Mouse (Mus musculus): Measurements from ENCODE around the gene Traf3ip2. TPM values are rescaled to one million over a fixed set of nuclear protein-coding genes. Genes with fewer than 3 reads are reported as not detected.

The Traf3ip2 gene
- total and polyA plus RNA-seq, 2 experiments: 0.74 to 4.4 TPM

GRCm38 (mm10) chr10:39683481-39683880, 70.7 kb downstream of the Traf3ip2 start:
- Histone ChIP-seq H3K36me3 (ENCODE audit: control insufficient read depth, insufficient read depth, low read length) (no peaks in the 10 kb centered on the region), H3K4me1 (ENCODE audit: control insufficient read depth, insufficient read depth, low read length) (no peaks in the 10 kb centered on the region), H3K27ac (replicated peaks; ENCODE audit: insufficient read depth, low read depth, low read length) (no peak overlapping the region), H3K79me2 (ENCODE audit: control insufficient read depth, insufficient read depth, low read length) (no peaks in the 10 kb centered on the region), H3K27me3 (ENCODE audit: control insufficient read depth, insufficient read depth, low read length) (no peaks in the 10 kb centered on the region), H3K9ac (ENCODE audit: low read depth, low read length) (no peak overlapping the region), H3K4me3 (ENCODE audit: insufficient read depth, low read depth, low read length) (no peak overlapping the region)
- no peak for DNase-seq (ENCODE audit: extremely low read depth, low read depth, low spot score)
- WGBS: 88% methylated on average over 2 of the region's 2 CpGs
- TF ChIP-seq CTCF (IDR thresholded peaks at IDR 0.05; ENCODE audit: low read depth, low read length): no peak
- TF ChIP-seq POLR2A (IDR thresholded peaks at IDR 0.05; ENCODE audit: extremely low read depth, insufficient read depth, low read length): no peak

- TF ChIP-seq POLR2A (IDR thresholded peaks at IDR 0.05; ENCODE audit: extremely low read depth, insufficient read depth, low read length) (no peak), CTCF (IDR thresholded peaks at IDR 0.05; ENCODE audit: low read depth, low read length) (no peak)
- Histone ChIP-seq H3K27me3 (ENCODE audit: control insufficient read depth, insufficient read depth, low read length) (no peaks in the 10 kb centered on the region), H3K36me3 (ENCODE audit: control insufficient read depth, insufficient read depth, low read length) (no peaks in the 10 kb centered on the region), H3K4me3 (ENCODE audit: insufficient read depth, low read depth, low read length) (no peak overlapping the region), H3K79me2 (ENCODE audit: control insufficient read depth, insufficient read depth, low read length) (no peaks in the 10 kb centered on the region), H3K27ac (replicated peaks; ENCODE audit: insufficient read depth, low read depth, low read length) (no peak overlapping the region), H3K4me1 (ENCODE audit: control insufficient read depth, insufficient read depth, low read length) (no peaks in the 10 kb centered on the region), H3K9ac (ENCODE audit: low read depth, low read length) (no peak overlapping the region)
- no peak for DNase-seq (ENCODE audit: extremely low read depth, low read depth, low spot score)
- 98% methylated on average over 4 of the region's 4 CpGs for whole genome bisulfite sequencing
These were observed 74.1 kb downstream of the Traf3ip2 start for GRCm38 (mm10) chr10:39686811-39687210.

GRCm38 (mm10) chr10:39687851-39688250, 75.1 kb downstream of the Traf3ip2 start:
- H3K27ac ChIP-seq (replicated peaks; ENCODE audit: insufficient read depth, low read depth, low read length): no peak overlapping the region
- 84% methylated on average over 3 of the region's 3 CpGs for WGBS
- TF ChIP-seq CTCF (IDR thresholded peaks at IDR 0.05; ENCODE audit: low read depth, low read length): no peak
- TF ChIP-seq POLR2A (IDR thresholded peaks at IDR 0.05; ENCODE audit: extremely low read depth, insufficient read depth, low read length): no peak
- H3K4me1 ChIP-seq (ENCODE audit: control insufficient read depth, insufficient read depth, low read length): no peaks in the 10 kb centered on the region
- H3K4me3 ChIP-seq (ENCODE audit: insufficient read depth, low read depth, low read length): no peak overlapping the region
- H3K9ac ChIP-seq (ENCODE audit: low read depth, low read length): no peak overlapping the region
- no peak for DNase-seq (ENCODE audit: extremely low read depth, low read depth, low spot score)
- no peaks in the 10 kb centered on the region for H3K79me2 ChIP-seq (ENCODE audit: control insufficient read depth, insufficient read depth, low read length)
- H3K36me3 ChIP-seq (ENCODE audit: control insufficient read depth, insufficient read depth, low read length): no peaks in the 10 kb centered on the region
- H3K27me3 ChIP-seq (ENCODE audit: control insufficient read depth, insufficient read depth, low read length): no peaks in the 10 kb centered on the region

- no peak overlapping the region for H3K27ac ChIP-seq (replicated peaks; ENCODE audit: insufficient read depth, low read depth, low read length)
- TF ChIP-seq POLR2A (IDR thresholded peaks at IDR 0.05; ENCODE audit: extremely low read depth, insufficient read depth, low read length): no peak
- TF ChIP-seq CTCF (IDR thresholded peaks at IDR 0.05; ENCODE audit: low read depth, low read length): no peak
- no peaks in the 10 kb centered on the region for H3K79me2 ChIP-seq (ENCODE audit: control insufficient read depth, insufficient read depth, low read length)
- H3K9ac ChIP-seq (ENCODE audit: low read depth, low read length): no peak overlapping the region
- 71% methylated on average over 11 of the region's 11 CpGs for WGBS
- H3K4me3 ChIP-seq (ENCODE audit: insufficient read depth, low read depth, low read length): no peak overlapping the region
- DNase-seq (ENCODE audit: extremely low read depth, low read depth, low spot score): no peak
- H3K27me3 ChIP-seq (ENCODE audit: control insufficient read depth, insufficient read depth, low read length): no peaks in the 10 kb centered on the region
- H3K36me3 ChIP-seq (ENCODE audit: control insufficient read depth, insufficient read depth, low read length): no peaks in the 10 kb centered on the region
- no peaks in the 10 kb centered on the region for H3K4me1 ChIP-seq (ENCODE audit: control insufficient read depth, insufficient read depth, low read length)
These were observed 78.8 kb downstream of the Traf3ip2 start for GRCm38 (mm10) chr10:39691351-39692064.

- H3K79me2 ChIP-seq (ENCODE audit: control insufficient read depth, insufficient read depth, low read length): no peaks in the 10 kb centered on the region
- H3K9ac ChIP-seq (ENCODE audit: low read depth, low read length): no peak overlapping the region
- no peaks in the 10 kb centered on the region for H3K4me1 ChIP-seq (ENCODE audit: control insufficient read depth, insufficient read depth, low read length)
- 74% methylated on average over 2 of the region's 2 CpGs for WGBS
- H3K27ac ChIP-seq (replicated peaks; ENCODE audit: insufficient read depth, low read depth, low read length): no peak overlapping the region
- TF ChIP-seq POLR2A (IDR thresholded peaks at IDR 0.05; ENCODE audit: extremely low read depth, insufficient read depth, low read length) (no peak), CTCF (IDR thresholded peaks at IDR 0.05; ENCODE audit: low read depth, low read length) (no peak)
- no peak for DNase-seq (ENCODE audit: extremely low read depth, low read depth, low spot score)
- H3K4me3 ChIP-seq (ENCODE audit: insufficient read depth, low read depth, low read length): no peak overlapping the region
- H3K36me3 ChIP-seq (ENCODE audit: control insufficient read depth, insufficient read depth, low read length): no peaks in the 10 kb centered on the region
- H3K27me3 ChIP-seq (ENCODE audit: control insufficient read depth, insufficient read depth, low read length): no peaks in the 10 kb centered on the region
These were observed 79.4 kb downstream of the Traf3ip2 start for GRCm38 (mm10) chr10:39692152-39692551.

Other genes starting within 250 kb of the Traf3ip2 start
- gene Fyn, start 244.1 kb upstream of the Traf3ip2 start, total RNA-seq (2014; rRNA removed): 5.6 and 7.2 TPM in 2 replicates
- gene Fyn, start 244.1 kb upstream of the Traf3ip2 start, polyA plus RNA-seq (2012; rRNA removed): 2.7 and 4.4 TPM in 2 replicates
- 11.1 and 17.0 TPM in 2 replicates for gene Rev3l, start 119.2 kb downstream of the Traf3ip2 start, total RNA-seq (2014; rRNA removed)
- 4.7 and 5.0 TPM in 2 replicates for gene Rev3l, start 119.2 kb downstream of the Traf3ip2 start, polyA plus RNA-seq (2012; rRNA removed)